Mouse (Mus musculus) lung, postnatal 4 days (tissue): ENCODE measurements around the gene Sat1.

Experiments used
- DNase-seq, 2 experiments: peaks; one replicate each; pipeline ENCODE4 v3.0.0; 2021

Sat1 gene

DNA sequence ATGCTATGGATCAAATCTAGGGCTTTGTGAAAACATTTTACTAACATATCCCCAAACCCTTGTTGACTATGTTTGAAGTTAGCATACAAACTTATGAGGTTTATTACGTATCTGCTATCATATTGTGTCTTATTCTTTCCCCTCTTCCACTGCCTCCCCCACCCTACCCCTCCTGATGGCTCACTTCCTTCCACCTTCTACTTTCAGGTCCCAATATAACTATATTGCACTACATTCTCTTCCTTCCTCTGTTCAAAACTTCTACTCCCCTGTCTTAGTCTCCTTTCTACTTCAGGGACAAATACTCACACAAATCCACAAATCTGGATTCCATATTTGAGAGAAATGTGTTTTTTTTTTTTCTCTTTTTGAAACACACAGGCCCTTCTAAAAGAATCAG lies 52.7 kb downstream of the Sat1 start:
- no peak for DNase-seq
